Mouse (Mus musculus): ENCODE measurements around the gene Shisa5. TPM values are rescaled to one million over a fixed set of nuclear protein-coding genes. Genes with fewer than 3 reads are reported as not detected.
A peak's percentile ranks its signal among the peaks of the same experiment; 100 is the strongest.

Shisa5 gene
- total and polyA plus RNA-seq, 3 experiments = 41.0 to 71.7 TPM; not detected in 1

GRCm38 (mm10) chr9:109059136-109059903, 21.0 kb downstream of the Shisa5 start, which contains the start of gene Trex1:
Gene Trex1, minus strand, starts transcription at chr9:109059734.
- DNase-seq (ENCODE audit: low read depth, low spot score) = peak; percentile 93
- Histone ChIP-seq H3K9ac (ENCODE audit: control insufficient read depth, low read depth, low read length, poor library complexity, severe bottlenecking) (peak within 1 kb of the TSS; percentile 68), H3K27ac (ENCODE audit: control insufficient read depth, low read depth, low read length) (peak within 1 kb of the TSS; percentile 76), H3K27me3 (ENCODE audit: control insufficient read depth in 1 of 2, insufficient read depth in 2 of 2, low read length in 2 of 2) (no peaks in the 10 kb centered on the region), H3K4me1 (ENCODE audit: control insufficient read depth in 1 of 2, insufficient read depth in 2 of 2, low read length in 2 of 2) (peaks cover 3 to 32% of the 10 kb centered on the region in 2 experiments), H3K4me3 (ENCODE audit: control insufficient read depth in 1 of 2, insufficient read depth in 1 of 2, low read depth in 2 of 2, low read length in 2 of 2) (peak within 1 kb of the TSS; percentile 61 to 65), H3K9me3 (replicated peaks; ENCODE audit: insufficient read depth, low read length) (no peaks in the 10 kb centered on the region), H3K36me3 (ENCODE audit: control insufficient read depth in 1 of 2, insufficient read depth in 2 of 2, low read length in 2 of 2) (peaks cover 0 to 26% of the 10 kb centered on the region in 2 experiments; a peak in 2 of 4 replicates), H3K79me2 (ENCODE audit: control insufficient read depth, insufficient read depth, low read length, poor library complexity) (peaks cover 4% of the 10 kb centered on the region)
- TF ChIP-seq ZMIZ1 (IDR thresholded peaks at IDR 0.05; ENCODE audit: low read depth, low read length) (no peak; the same call in 1 of the 2 replicates), ELF1 (IDR thresholded peaks at IDR 0.05; ENCODE audit: low read depth, low read length) (peak; percentile 80), SMC3 (IDR thresholded peaks at IDR 0.05; ENCODE audit: low read depth, low read length) (peak; percentile 81), NRF1 (IDR thresholded peaks at IDR 0.05; ENCODE audit: insufficient read depth, low read depth, low read length, poor library complexity, severe bottlenecking) (no peak), POLR2AphosphoS2 (IDR thresholded peaks at IDR 0.05; ENCODE audit: low read length) (peak; percentile 83), CHD2 (IDR thresholded peaks at IDR 0.05; ENCODE audit: low read length) (no peak), HCFC1 (IDR thresholded peaks at IDR 0.05; ENCODE audit: low read depth, low read length) (peak; percentile 84), UBTF (IDR thresholded peaks at IDR 0.05; ENCODE audit: borderline replicate concordance, insufficient read depth, low read depth, low read length) (0 out of 2 replicates have a peak, but pooled peaks have one; percentile 54), POLR2AphosphoS5 (IDR thresholded peaks at IDR 0.05; ENCODE audit: borderline replicate concordance, low read depth, low read length) (peak; percentile 29; the same call in 1 of the 2 replicates), MXI1 (IDR thresholded peaks at IDR 0.05; ENCODE audit: low read depth, low read length) (peak; percentile 77), NELFE (IDR thresholded peaks at IDR 0.05; ENCODE audit: low read depth, low read length) (peak; percentile 48; the same call in 1 of the 2 replicates), MEF2A (IDR thresholded peaks at IDR 0.05; ENCODE audit: extremely low read depth, insufficient replicate concordance, low read depth, low read length, poor library complexity, severe bottlenecking) (no peak), MYC (IDR thresholded peaks at IDR 0.05; ENCODE audit: low read depth, low read length) (0 out of 2 replicates have a peak, but pooled peaks have one; percentile 16), BHLHE40 (IDR thresholded peaks at IDR 0.05; ENCODE audit: borderline replicate concordance, low read depth, low read length) (no peak), ZC3H11A (IDR thresholded peaks at IDR 0.05; ENCODE audit: low read depth, low read length) (peak; percentile 57), POLR2A (IDR thresholded peaks at IDR 0.05; ENCODE audit: control insufficient read depth in 1 of 2, insufficient read depth in 1 of 2, low read depth in 1 of 2, low read length in 2 of 2, poor library complexity in 1 of 2) (peak; percentile 56 to 85), SIN3A (IDR thresholded peaks at IDR 0.05; ENCODE audit: low read length) (peak; percentile 83), TBP (IDR thresholded peaks at IDR 0.05; ENCODE audit: low read depth, low read length) (peak; percentile 68), CTCF (IDR thresholded peaks at IDR 0.05 in 2 of 3, conservative IDR thresholded peaks at IDR 0.05 in 1 of 3; ENCODE audit: control insufficient read depth in 1 of 3, insufficient read depth in 1 of 3, low read depth in 2 of 3, low read length in 3 of 3, poor library complexity in 1 of 3, severe bottlenecking in 1 of 3) (peak; percentile 95 to 97 (median 96)), GATA1 (IDR thresholded peaks at IDR 0.05; ENCODE audit: low read depth, low read length) (0 out of 2 replicates have a peak, but pooled peaks have one; percentile 32), RAD21 (IDR thresholded peaks at IDR 0.05; ENCODE audit: low read depth, low read length) (peak; percentile 57)

Data from MEL (cell line).